Mouse (Mus musculus) embryonic facial prominence, embryonic 14.5 days (tissue): ENCODE measurements around the gene Ccdc34. TPM values are rescaled to one million over a fixed set of nuclear protein-coding genes. Genes with fewer than 3 reads are reported as not detected.

Experiments
- polyA plus RNA-seq: library from polyadenylated mRNA; unstranded; fragments of >200 nt; fragmentation: Nextera tagmentation; extraction: Ambion mirVana; gene quantifications from 2 replicates; pipeline ENCODE4 v1.2.1, GENCODE M21; 2014

Gene Ccdc34
- polyA plus RNA-seq, 1 experiment from 2014 or later = 37.7 TPM

Other genes starting within 250 kb of the Ccdc34 start
- gene Lin7c, start 127.0 kb upstream of the Ccdc34 start, polyA plus RNA-seq = 61.9 and 62.6 TPM in 2 replicates
- 24.6 and 25.0 TPM in 2 replicates for gene Lgr4, start 100.2 kb upstream of the Ccdc34 start, polyA plus RNA-seq